Mouse (Mus musculus) forebrain, embryonic 16.5 days (tissue): Measurements from ENCODE around the gene Ap1m2. TPM values are rescaled to one million over a fixed set of nuclear protein-coding genes. Genes with fewer than 3 reads are reported as not detected.

Source experiments
- ATAC-seq: fragments of 200-750 bp; cut with Nextera tagmentation; 2 replicates; pipeline ENCODE4 v1.8.0; 2017; ENCODE audit warnings: mild to moderate bottlenecking, moderate library complexity
- H3K27ac ChIP-seq: fragments of 300-500 bp; sonication (generic); 2 replicates; pipeline ENCODE4 v1.5.1; 2014; ENCODE audit warnings: low read length, control low read depth
- H3K27me3 ChIP-seq: fragments of 300-500 bp; sonication (generic); replicated peaks from 2 replicates; pipeline ENCODE4 v1.6.1; 2014; ENCODE audit warnings: low read length; ENCODE audit not compliant: control insufficient read depth, insufficient read depth
- H3K36me3 ChIP-seq: fragments of 300-500 bp; sonication (generic); 2 replicates; pipeline ENCODE4 v1.6.1; 2014; ENCODE audit not compliant: control insufficient read depth, insufficient read depth
- H3K4me1 ChIP-seq: fragments of 300-500 bp; sonication (generic); replicated peaks from 2 replicates; pipeline ENCODE4 v1.6.1; 2014; ENCODE audit warnings: low read length; ENCODE audit not compliant: control insufficient read depth, insufficient read depth
- H3K4me2 ChIP-seq: fragments of 300-500 bp; sonication (generic); 2 replicates; pipeline ENCODE4 v1.6.1; 2014; ENCODE audit warnings: mild to moderate bottlenecking, low read length, control low read depth
- H3K4me3 ChIP-seq: fragments of 300-500 bp; sonication (generic); replicated peaks from 2 replicates; pipeline ENCODE4 v1.5.1; 2014; ENCODE audit warnings: mild to moderate bottlenecking, low read length, control low read depth
- H3K9ac ChIP-seq: fragments of 300-500 bp; sonication (generic); replicated peaks from 2 replicates; pipeline ENCODE4 v1.6.1; 2014; ENCODE audit warnings: low read depth, low read length, control low read depth
- H3K9me3 ChIP-seq: fragments of 300-500 bp; sonication (generic); 2 replicates; pipeline ENCODE4 v1.6.1; 2016; ENCODE audit warnings: low read length; ENCODE audit not compliant: control insufficient read depth
- WGBS: fragments of 180-500 bp; shearing (Covaris S2); extraction: QIAGEN DNeasy Blood & Tissue Kit; methylation state at CpG from one replicate; pipeline ENCODE4 v1.1.7; 2014; 5-methylcytosine and 5-hydroxymethylcytosine counted together
- polyA plus RNA-seq: library from polyadenylated mRNA; unstranded; fragments of >200 nt; fragmentation: Nextera tagmentation; extraction: Ambion mirVana; gene quantifications from 2 replicates; pipeline ENCODE4 v1.2.1, GENCODE M21; 2015

The Ap1m2 gene
- polyA plus RNA-seq, 1 experiment from 2014 or later: 2.9 TPM

GRCm38 (mm10) chr9:21245113-21245487 is 67.0 kb downstream of the Ap1m2 start:
- H3K27ac ChIP-seq: no peak overlapping the region
- H3K9me3 ChIP-seq: no peaks in the 10 kb centered on the region
- peaks cover 65% of the 10 kb centered on the region for H3K27me3 ChIP-seq
- H3K4me1 ChIP-seq: peaks cover 18% of the 10 kb centered on the region
- WGBS: 2% methylated on average over 16 of the region's 16 CpGs
- H3K36me3 ChIP-seq: no peaks in the 10 kb centered on the region
- peak overlapping the region; percentile 61 for H3K9ac ChIP-seq
- no peak for ATAC-seq
- H3K4me2 ChIP-seq: peak overlapping the region; percentile 85
- peak overlapping the region; percentile 51 for H3K4me3 ChIP-seq

GRCm38 (mm10) chr9:21244428-21245112 is 67.6 kb downstream of the Ap1m2 start:
- Histone ChIP-seq H3K27ac (no peak overlapping the region), H3K27me3 (peaks cover 61% of the 10 kb centered on the region)

More at GRCm38 (mm10) chr9:21244428-21245112, 67.6 kb downstream of the Ap1m2 start:
- Histone ChIP-seq H3K4me2 (peak overlapping the region; percentile 85), H3K9ac (peak overlapping the region; percentile 61), H3K9me3 (no peaks in the 10 kb centered on the region), H3K4me3 (peak overlapping the region; percentile 51), H3K36me3 (no peaks in the 10 kb centered on the region), H3K4me1 (peaks cover 18% of the 10 kb centered on the region)
- ATAC-seq: peak; percentile 61
- WGBS: under 1% methylated on average over 72 of the region's 72 CpGs

Other genes with a start within 250 kb of the Ap1m2 start
- gene Zglp1, start 245.2 kb downstream of the Ap1m2 start, polyA plus RNA-seq: 0.25 and 1.7 TPM in 2 replicates
- gene Gm49373, start 239.2 kb downstream of the Ap1m2 start, polyA plus RNA-seq: 1.2 and 1.4 TPM in 2 replicates
- 49.7 and 60.5 TPM in 2 replicates for gene Fdx1l, start 238.7 kb downstream of the Ap1m2 start, polyA plus RNA-seq
- gene Gm38431, start 220.3 kb downstream of the Ap1m2 start, polyA plus RNA-seq: 1.6 and 1.9 TPM in 2 replicates
- gene Raver1, start 220.3 kb downstream of the Ap1m2 start, polyA plus RNA-seq: 37.4 and 38.8 TPM in 2 replicates
- 10.4 and 13.7 TPM in 2 replicates for gene Tyk2, start 181.1 kb downstream of the Ap1m2 start, polyA plus RNA-seq
- gene Cdc37, start 162.4 kb downstream of the Ap1m2 start, polyA plus RNA-seq: 213 and 234 TPM in 2 replicates
- 24.9 and 32.0 TPM in 2 replicates for gene Pde4a, start 146.6 kb downstream of the Ap1m2 start, polyA plus RNA-seq
- gene Keap1, start 73.0 kb downstream of the Ap1m2 start, polyA plus RNA-seq: 74.2 and 78.5 TPM in 2 replicates
- 2.6 and 2.8 TPM in 2 replicates for gene S1pr5, start 63.9 kb downstream of the Ap1m2 start, polyA plus RNA-seq
- 47.6 and 51.8 TPM in 2 replicates for gene Atg4d, start 47.0 kb downstream of the Ap1m2 start, polyA plus RNA-seq
- gene Kri1, start 24.4 kb downstream of the Ap1m2 start, polyA plus RNA-seq: 18.3 and 20.1 TPM in 2 replicates
- gene Cdkn2d, start 20.9 kb downstream of the Ap1m2 start, polyA plus RNA-seq: 85.1 and 97.7 TPM in 2 replicates
- gene Slc44a2, start 8.4 kb upstream of the Ap1m2 start, polyA plus RNA-seq: 86.2 and 88.7 TPM in 2 replicates
- gene Ilf3, start 55.5 kb upstream of the Ap1m2 start, polyA plus RNA-seq: 309 and 325 TPM in 2 replicates
- 48.4 and 53.8 TPM in 2 replicates for gene Qtrt1, start 99.5 kb upstream of the Ap1m2 start, polyA plus RNA-seq
- gene Dnm2, start 112.6 kb upstream of the Ap1m2 start, polyA plus RNA-seq: 76.1 and 82.5 TPM in 2 replicates
- 52.7 and 54.6 TPM in 2 replicates for gene Tmed1, start 197.9 kb upstream of the Ap1m2 start, polyA plus RNA-seq
- 2.8 and 3.5 TPM in 2 replicates for gene AB124611, start 213.8 kb upstream of the Ap1m2 start, polyA plus RNA-seq
- 26.5 and 27.8 TPM in 2 replicates for gene Carm1, start 234.6 kb upstream of the Ap1m2 start, polyA plus RNA-seq